Mouse (Mus musculus) myocyte (in vitro differentiated cells): ENCODE results near the gene Dchs2.

Experiments used
- E2F4 ChIP-seq: IDR thresholded peaks from one replicate; pipeline ENCODE4 v1.6.1; 2011; ENCODE audit warnings: mild to moderate bottlenecking, control low read depth, moderate library complexity; ENCODE audit not compliant: insufficient read depth
- MAX ChIP-seq: IDR thresholded peaks from one replicate; pipeline ENCODE4 v1.6.1; 2011; ENCODE audit warnings: low read depth, mild to moderate bottlenecking, control low read depth
- MYOD1 ChIP-seq, 3 experiments: IDR thresholded peaks; one replicate each; pipeline ENCODE4 v1.6.1; 2011; ENCODE audit warnings: control low read depth in 2 of 3, low read depth in 2 of 3, mild to moderate bottlenecking in 2 of 3, moderate library complexity in 1 of 3; ENCODE audit not compliant: insufficient read length in 2 of 3, control insufficient read depth in 1 of 3
- MYOG ChIP-seq, 3 experiments: IDR thresholded peaks; one replicate each; pipeline ENCODE4 v1.6.1; 2011; ENCODE audit warnings: control low read depth in 2 of 3, low read depth in 2 of 3, mild to moderate bottlenecking in 2 of 3; ENCODE audit not compliant: insufficient read length in 2 of 3, control insufficient read depth in 1 of 3, insufficient read depth in 1 of 3
- POLR2A ChIP-seq: IDR thresholded peaks from one replicate; pipeline ENCODE4 v1.6.1; 2011; ENCODE audit warnings: low read depth, mild to moderate bottlenecking, control low read depth, moderate library complexity; ENCODE audit not compliant: insufficient read length
- POLR2AphosphoS2 ChIP-seq: IDR thresholded peaks from one replicate; pipeline ENCODE4 v1.6.1; 2011; ENCODE audit warnings: low read depth, control low read depth; ENCODE audit not compliant: insufficient read length
- REST ChIP-seq: IDR thresholded peaks from one replicate; pipeline ENCODE4 v1.6.1; 2011; ENCODE audit warnings: mild to moderate bottlenecking, control low read depth, moderate library complexity; ENCODE audit not compliant: insufficient read depth, insufficient read length
- SRF ChIP-seq: IDR thresholded peaks from one replicate; pipeline ENCODE4 v1.6.1; 2011; ENCODE audit warnings: low read depth; ENCODE audit not compliant: control insufficient read depth, insufficient read length
- TCF12 ChIP-seq: IDR thresholded peaks from one replicate; pipeline ENCODE4 v1.6.1; 2011; ENCODE audit warnings: mild to moderate bottlenecking, control low read depth; ENCODE audit not compliant: poor library complexity, insufficient read depth, severe bottlenecking
- TCF3 ChIP-seq: IDR thresholded peaks from one replicate; pipeline ENCODE4 v1.6.1; 2011; ENCODE audit warnings: low read depth, control low read depth; ENCODE audit not compliant: insufficient read length

DNA sequence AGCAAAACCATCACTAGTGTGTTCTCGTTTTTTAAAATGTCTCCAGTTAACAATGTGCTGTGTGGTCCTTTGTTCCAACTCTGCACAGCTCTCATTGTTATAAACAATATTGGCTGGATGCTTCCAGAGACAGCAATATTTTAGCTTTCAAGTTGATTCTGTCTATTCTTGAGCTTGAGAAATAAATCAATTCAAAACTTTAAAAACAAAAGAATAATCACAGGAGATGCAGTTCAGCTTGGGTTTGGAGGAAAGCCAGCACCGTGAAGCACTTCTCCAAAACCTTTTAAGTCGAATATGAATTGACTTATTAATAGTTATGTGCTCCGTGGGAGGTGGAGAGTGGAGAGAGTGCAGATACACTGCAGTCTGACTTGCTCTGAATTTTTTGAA lies 20.3 kb downstream of the Dchs2 start:
- TF ChIP-seq POLR2A = no peak
- no peak for TF ChIP-seq TCF12
- TF ChIP-seq MYOG (IDR thresholded peaks at IDR 0.05; ENCODE audit: control insufficient read depth in 1 of 3, insufficient read depth in 1 of 3, insufficient read length in 2 of 3, low read depth in 2 of 3) = no peak
- no peak for TF ChIP-seq E2F4
- TF ChIP-seq MYOD1 (IDR thresholded peaks at IDR 0.05; ENCODE audit: control insufficient read depth in 1 of 3, insufficient read length in 2 of 3, low read depth in 2 of 3) = no peak
- TF ChIP-seq SRF = no peak
- TF ChIP-seq POLR2AphosphoS2 = no peak
- no peak for TF ChIP-seq TCF3
- no peak for TF ChIP-seq MAX
- TF ChIP-seq REST = no peak
